Mouse (Mus musculus) G1E (cell line): ENCODE results near the gene Ube2g2. TPM values are rescaled to one million over a fixed set of nuclear protein-coding genes. Genes with fewer than 3 reads are reported as not detected.

ENCODE experiments used
- ATAC-seq: 2 replicates; pipeline ENCODE4 v1.8.0; 2016; ENCODE audit warnings: mild to moderate bottlenecking; ENCODE audit not compliant: insufficient number of reproducible peaks, poor library complexity, low FRiP score, severe bottlenecking; ENCODE audit errors: extremely low read depth
- DNase-seq: peaks from one replicate; pipeline ENCODE4 v3.0.0; 2012; ENCODE audit warnings: low spot score
- H3K27me3 ChIP-seq: 2 replicates; pipeline ENCODE4 v1.6.1; 2012; ENCODE audit warnings: mild to moderate bottlenecking, low read length, inconsistent platforms; ENCODE audit not compliant: insufficient read depth
- H3K36me3 ChIP-seq: replicated peaks from 2 replicates; pipeline ENCODE3; 2012; ENCODE audit warnings: mild to moderate bottlenecking, inconsistent platforms
- H3K4me1 ChIP-seq: 2 replicates; pipeline ENCODE4 v1.6.1; 2012; ENCODE audit warnings: low read depth, low read length, inconsistent platforms, mixed read lengths; ENCODE audit not compliant: insufficient read depth
- H3K4me3 ChIP-seq: 2 replicates; pipeline ENCODE4 v1.5.1; 2012; ENCODE audit warnings: low read depth, mild to moderate bottlenecking, inconsistent platforms, low read length, moderate library complexity, mixed read lengths
- H3K9me3 ChIP-seq: replicated peaks from 2 replicates; pipeline ENCODE4 v1.6.1; 2012; ENCODE audit warnings: inconsistent platforms
- CTCF ChIP-seq: IDR thresholded peaks from 2 replicates; pipeline ENCODE4 v1.5.1; 2012; ENCODE audit warnings: low read depth, low read length, inconsistent platforms, mixed read lengths
- GATA1 ChIP-seq: IDR thresholded peaks from 2 replicates; pipeline ENCODE4 v1.6.1; 2012; ENCODE audit warnings: borderline replicate concordance, low read length, inconsistent platforms, mixed read lengths
- GATA2 ChIP-seq: IDR thresholded peaks from 2 replicates; pipeline ENCODE4 v1.6.1; 2012; ENCODE audit warnings: low read depth, low read length, inconsistent platforms, borderline replicate concordance
- POLR2AphosphoS5 ChIP-seq: IDR thresholded peaks from 2 replicates; pipeline ENCODE4 v1.6.1; 2012; ENCODE audit warnings: low read depth, low read length, inconsistent platforms; ENCODE audit not compliant: insufficient replicate concordance
- TAL1 ChIP-seq: conservative IDR thresholded peaks from 2 replicates; pipeline ENCODE4 v1.6.1; 2012; ENCODE audit warnings: low read depth, low read length, inconsistent platforms, mixed read lengths
- polyA plus RNA-seq: library from polyadenylated mRNA; stranded (reverse); fragments of >175 nt; gene quantifications from 2 replicates; pipeline ENCODE4 v1.2.3, GENCODE M21; 2012
- total RNA-seq, 2 experiments: library from RNA; stranded (forward) in 1 of 2; stranded (reverse) in 1 of 2; fragments of 200-1000 nt in 1 of 2; fragments of >200 nt in 1 of 2; fragmentation: Nextera tagmentation in 1 of 2; gene quantifications; 2 replicates each; pipeline ENCODE4 v1.2.3; 2014 to 2017

Gene Ube2g2
- total and polyA plus RNA-seq, 3 experiments, result 20.7 to 35.0 (median 24.5) TPM

- TF ChIP-seq TAL1 (no peak), GATA1 (no peak), GATA2 (no peak), CTCF (no peak), POLR2AphosphoS5 (no peak)
- H3K27me3 ChIP-seq, result peaks cover 28% of the 10 kb centered on the region
- no peak overlapping the region for H3K4me3 ChIP-seq
- H3K4me1 ChIP-seq, result no peaks in the 10 kb centered on the region
- no peaks in the 10 kb centered on the region for H3K9me3 ChIP-seq
- no peak for DNase-seq
- peaks cover 15% of the 10 kb centered on the region for H3K36me3 ChIP-seq
- no peak for ATAC-seq
These were observed 30.0 kb downstream of the Ube2g2 start for GRCm38 (mm10) chr10:77652046-77652445.

- Histone ChIP-seq H3K27me3 (peaks cover 50% of the 10 kb centered on the region), H3K36me3 (no peaks in the 10 kb centered on the region), H3K4me3 (no peak overlapping the region; the same call in 1 of the 2 replicates), H3K4me1 (peaks cover 6% of the 10 kb centered on the region), H3K9me3 (no peaks in the 10 kb centered on the region)
- TF ChIP-seq TAL1, result no peak
- TF ChIP-seq POLR2AphosphoS5, result no peak
- no peak for TF ChIP-seq GATA2
- no peak for TF ChIP-seq CTCF
- TF ChIP-seq GATA1, result no peak
- ATAC-seq, result no peak
- no peak for DNase-seq
These were observed 36.4 kb downstream of the Ube2g2 start for GRCm38 (mm10) chr10:77658286-77658994.

- ATAC-seq (no peak), DNase-seq (no peak)
- H3K27me3 ChIP-seq, result peaks cover 42% of the 10 kb centered on the region
- no peak overlapping the region for H3K4me3 ChIP-seq
- H3K36me3 ChIP-seq, result no peaks in the 10 kb centered on the region
- TF ChIP-seq CTCF, result no peak
- TF ChIP-seq GATA2, result no peak
- no peak for TF ChIP-seq GATA1
- no peak for TF ChIP-seq TAL1
- no peak for TF ChIP-seq POLR2AphosphoS5
- peaks cover 7% of the 10 kb centered on the region for H3K4me1 ChIP-seq
- no peaks in the 10 kb centered on the region for H3K9me3 ChIP-seq
These were observed 42.0 kb downstream of the Ube2g2 start for GRCm38 (mm10) chr10:77663949-77664665.

- no peak for TF ChIP-seq CTCF
- no peak for TF ChIP-seq TAL1
- no peak for TF ChIP-seq GATA2
- TF ChIP-seq POLR2AphosphoS5, result no peak
- no peak for TF ChIP-seq GATA1
- H3K4me1 ChIP-seq, result peaks cover 24% of the 10 kb centered on the region
- no peak for ATAC-seq
- DNase-seq, result no peak
- H3K27me3 ChIP-seq, result peaks cover 29% of the 10 kb centered on the region
- no peaks in the 10 kb centered on the region for H3K36me3 ChIP-seq
- H3K9me3 ChIP-seq, result no peaks in the 10 kb centered on the region
- no peak overlapping the region for H3K4me3 ChIP-seq
These were observed 44.3 kb downstream of the Ube2g2 start for GRCm38 (mm10) chr10:77666342-77666741.

GRCm38 (mm10) chr10:77667402-77667801, 45.3 kb downstream of the Ube2g2 start:
- H3K4me3 ChIP-seq, result no peak overlapping the region
- H3K27me3 ChIP-seq, result peaks cover 26% of the 10 kb centered on the region
- TF ChIP-seq CTCF (no peak), TAL1 (no peak), POLR2AphosphoS5 (no peak), GATA2 (no peak), GATA1 (no peak)
- H3K4me1 ChIP-seq, result peaks cover 29% of the 10 kb centered on the region
- no peaks in the 10 kb centered on the region for H3K36me3 ChIP-seq
- DNase-seq, result no peak
- ATAC-seq, result no peak
- no peaks in the 10 kb centered on the region for H3K9me3 ChIP-seq

- ATAC-seq (no peak), DNase-seq (no peak)
- TF ChIP-seq CTCF (no peak), GATA2 (no peak), GATA1 (no peak)
- H3K9me3 ChIP-seq, result no peaks in the 10 kb centered on the region
- peaks cover 45% of the 10 kb centered on the region for H3K4me1 ChIP-seq
- no peak overlapping the region; the same call in 1 of the 2 replicates for H3K4me3 ChIP-seq
- H3K27me3 ChIP-seq, result peaks cover 21% of the 10 kb centered on the region
- no peaks in the 10 kb centered on the region for H3K36me3 ChIP-seq
These were observed 48.6 kb downstream of the Ube2g2 start for GRCm38 (mm10) chr10:77670710-77671109.
